Comparison of ENCODE assay signal across 10 mouse cellular contexts in the genomic region with DNA sequence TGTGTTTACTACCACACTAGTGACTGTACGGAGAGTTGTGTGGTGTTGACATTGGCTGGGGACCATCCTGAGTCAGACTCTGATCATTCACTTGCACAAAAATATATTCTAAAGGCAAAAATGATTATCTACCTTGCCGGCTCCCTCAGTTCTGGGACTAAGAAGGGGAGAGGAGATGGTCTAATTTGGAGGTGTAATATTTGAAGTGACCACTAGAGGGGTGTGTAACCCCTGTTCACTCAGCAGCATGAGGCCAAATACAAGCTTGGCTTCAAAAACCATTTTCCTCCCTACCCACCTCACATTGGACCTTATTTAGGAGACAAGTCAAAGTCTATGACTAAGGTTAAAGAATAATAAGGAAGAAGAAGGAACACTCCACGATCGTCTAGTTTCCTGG. TPM values are rescaled to one million over a fixed set of nuclear protein-coding genes. Genes with fewer than 3 reads are reported as not detected.
DNase-seq lines count a peak whose midpoint lies in the region; ATAC-seq and TF ChIP-seq lines count a peak whose summit lies in the region.
"Had no signal": no experiment of that assay in that cellular context is flagged by ENCODE, and none has a peak within 500 bp of the region (broad histone marks: within the 10 kb centered on the region; RNA-seq: fewer than 3 reads in every experiment).

No protein-coding gene starts in this region.

- no peak overlapping the region for H3K4me3 ChIP-seq in kidney, adult 2 months (ENCODE audit: insufficient read depth, low read depth, low read length)
- H3K4me3 ChIP-seq in hindbrain, embryonic 12.5 days: no peak overlapping the region
- no peak overlapping the region for H3K4me3 ChIP-seq in midbrain, embryonic 13.5 days (replicated peaks)
- H3K4me3 ChIP-seq: embryonic facial prominence, embryonic 12.5 days; liver, embryonic 13.5 days had no signal

- no peaks in the 10 kb centered on the region for H3K4me1 ChIP-seq in kidney, adult 2 months (ENCODE audit: control insufficient read depth, insufficient read depth, low read length)
- H3K4me1 ChIP-seq in hindbrain, embryonic 12.5 days: no peaks in the 10 kb centered on the region
- H3K4me1 ChIP-seq in midbrain, embryonic 13.5 days (replicated peaks): no peaks in the 10 kb centered on the region
- H3K4me1 ChIP-seq: embryonic facial prominence, embryonic 12.5 days; liver, embryonic 13.5 days had no signal

- TF ChIP-seq POLR2A in kidney, adult 2 months (IDR thresholded peaks at IDR 0.05; ENCODE audit: low read depth, low read length): no peak

- peak; percentile 58 for DNase-seq in kidney, adult 2 months
- DNase-seq in kidney, postnatal 4 days: no peak
- peak; percentile 19 to 20 for DNase-seq in B cell, adult 2 months
- peak; percentile 55 for DNase-seq in R1 (ENCODE audit: low read depth, low spot score)
- no peak for DNase-seq in right cerebral cortex, postnatal 14 days
- DNase-seq in urinary bladder, postnatal 25 days (ENCODE audit: low spot score): no peak
- DNase-seq: liver, embryonic 13.5 days had no signal

- no peak overlapping the region for H3K27ac ChIP-seq in kidney, adult 2 months (ENCODE audit: insufficient read depth, low read depth, low read length)
- H3K27ac ChIP-seq in hindbrain, embryonic 12.5 days: no peak overlapping the region
- H3K27ac ChIP-seq in midbrain, embryonic 13.5 days: no peak overlapping the region
- H3K27ac ChIP-seq: embryonic facial prominence, embryonic 12.5 days; liver, embryonic 13.5 days had no signal

- H3K4me2 ChIP-seq in hindbrain, embryonic 12.5 days (replicated peaks): no peak overlapping the region
- H3K4me2 ChIP-seq in midbrain, embryonic 13.5 days (replicated peaks): no peak overlapping the region
- H3K4me2 ChIP-seq: embryonic facial prominence, embryonic 12.5 days; liver, embryonic 13.5 days had no signal

- no peaks in the 10 kb centered on the region for H3K36me3 ChIP-seq in kidney, adult 2 months (ENCODE audit: control insufficient read depth, insufficient read depth, low read length)
- H3K36me3 ChIP-seq in hindbrain, embryonic 12.5 days: no peaks in the 10 kb centered on the region
- H3K36me3 ChIP-seq in midbrain, embryonic 13.5 days: no peaks in the 10 kb centered on the region
- H3K36me3 ChIP-seq: embryonic facial prominence, embryonic 12.5 days; liver, embryonic 13.5 days had no signal

- peak; percentile 56 for TF ChIP-seq CTCF in kidney, adult 2 months (conservative IDR thresholded peaks at IDR 0.05; ENCODE audit: insufficient read depth, insufficient read length, low read depth, low read length)

- H3K9me3 ChIP-seq in hindbrain, embryonic 12.5 days (replicated peaks): no peaks in the 10 kb centered on the region
- no peaks in the 10 kb centered on the region for H3K9me3 ChIP-seq in midbrain, embryonic 13.5 days
- H3K9me3 ChIP-seq: embryonic facial prominence, embryonic 12.5 days; liver, embryonic 13.5 days had no signal

- H3K9ac ChIP-seq in hindbrain, embryonic 12.5 days: no peak overlapping the region
- no peak overlapping the region for H3K9ac ChIP-seq in midbrain, embryonic 13.5 days (replicated peaks)
- H3K9ac ChIP-seq: embryonic facial prominence, embryonic 12.5 days; liver, embryonic 13.5 days had no signal

- WGBS in kidney, adult 2 months: 22% methylated on average over 4 of the region's 4 CpGs
- 50% methylated on average over 4 of the region's 4 CpGs for WGBS in hindbrain, embryonic 12.5 days
- 54% methylated on average over 4 of the region's 4 CpGs for whole genome bisulfite sequencing in midbrain, embryonic 13.5 days

- 0 out of 2 replicates have a peak, but pooled peaks have one; percentile 37 for ATAC-seq in hindbrain, embryonic 12.5 days (ENCODE audit: low FRiP score)
- peak; percentile 48 for ATAC-seq in midbrain, embryonic 13.5 days

- H3K27me3 ChIP-seq in kidney, adult 2 months (replicated peaks; ENCODE audit: control insufficient read depth, insufficient read depth, low read length): no peaks in the 10 kb centered on the region
- no peaks in the 10 kb centered on the region for H3K27me3 ChIP-seq in hindbrain, embryonic 12.5 days
- no peaks in the 10 kb centered on the region for H3K27me3 ChIP-seq in midbrain, embryonic 13.5 days

RNA-seq across cellular contexts. Expression of gene Pkp1, which starts 39.5 kb away (rescaled TPM):
- 0.14 and 0.27 TPM in 2 replicates for polyA plus RNA-seq in kidney, adult 2 months (2012; rRNA removed)
- 0.35 and 0.39 TPM in 2 replicates for polyA plus RNA-seq in hindbrain, embryonic 12.5 days (2016; fragmentation: Nextera tagmentation; extraction: Ambion mirVana)
- polyA plus RNA-seq in midbrain, embryonic 13.5 days (2015; fragmentation: Nextera tagmentation; extraction: Ambion mirVana): not detected in 2 replicates
- polyA plus RNA-seq: liver, embryonic 13.5 days had no signal

RNA-seq across cellular contexts. Expression of gene Igfn1, which starts 47.7 kb away (rescaled TPM):
- 0.61 and 0.78 TPM in 2 replicates for polyA plus RNA-seq in kidney, adult 2 months (2012; rRNA removed)
- not detected in 2 replicates for polyA plus RNA-seq in hindbrain, embryonic 12.5 days (2016; fragmentation: Nextera tagmentation; extraction: Ambion mirVana)
- polyA plus RNA-seq in midbrain, embryonic 13.5 days (2015; fragmentation: Nextera tagmentation; extraction: Ambion mirVana): not detected in 2 replicates
- polyA plus RNA-seq: liver, embryonic 13.5 days had no signal

RNA-seq across cellular contexts. Expression of gene Tmem9, which starts 49.5 kb away (rescaled TPM):
- 139 and 160 TPM in 2 replicates for polyA plus RNA-seq in kidney, adult 2 months (2012; rRNA removed)
- 137 and 141 TPM in 2 replicates for polyA plus RNA-seq in hindbrain, embryonic 12.5 days (2016; fragmentation: Nextera tagmentation; extraction: Ambion mirVana)
- 144 and 146 TPM in 2 replicates for polyA plus RNA-seq in midbrain, embryonic 13.5 days (2015; fragmentation: Nextera tagmentation; extraction: Ambion mirVana)

Comparison
In these comparisons a context has a peak if more than half of its experiments do, and no peak if none do; other contexts are left out.
1. DNase-seq: peak in kidney, adult 2 months (single experiment), B cell, adult 2 months (2 of 2) and R1 (single experiment); none in kidney, postnatal 4 days (0 of 2), right cerebral cortex, postnatal 14 days (single experiment) and urinary bladder, postnatal 25 days (single experiment).